Mouse (Mus musculus): ENCODE measurements at regions not wholly inside any gene's neighbourhood (a gene's known extent, or its start where the extent isn't known, plus 50 kb on each side); places are given as distances from the start of the nearest gene placed in this dataset.

DNA sequence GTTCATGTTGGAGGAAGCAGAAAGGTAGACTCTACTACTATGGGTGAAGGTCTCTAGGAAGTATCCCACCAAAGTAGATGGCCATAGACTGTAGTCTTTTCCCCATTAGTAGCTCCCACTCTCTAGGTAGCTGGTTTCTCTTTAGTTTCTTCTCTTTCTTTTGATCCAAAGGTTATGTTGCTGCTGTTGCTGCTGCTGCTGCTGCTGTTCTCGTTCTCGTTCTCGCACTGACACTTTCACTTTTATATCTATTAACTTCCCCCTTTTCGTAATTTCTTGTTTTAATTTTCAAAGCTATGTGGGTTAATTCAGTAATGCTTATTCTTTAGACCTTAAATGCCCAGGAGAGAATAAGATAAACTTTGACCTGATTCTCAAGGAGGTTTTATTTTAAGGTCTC lies 58.3 kb downstream of the Tmem100 start:
- no peak overlapping the region for H3K27ac ChIP-seq
- DNase-seq (ENCODE audit: low spot score in 2 of 2) = no peak
- H3K4me3 ChIP-seq = no peak overlapping the region
- TF ChIP-seq CTCF (conservative IDR thresholded peaks at IDR 0.05) = no peak

DNA sequence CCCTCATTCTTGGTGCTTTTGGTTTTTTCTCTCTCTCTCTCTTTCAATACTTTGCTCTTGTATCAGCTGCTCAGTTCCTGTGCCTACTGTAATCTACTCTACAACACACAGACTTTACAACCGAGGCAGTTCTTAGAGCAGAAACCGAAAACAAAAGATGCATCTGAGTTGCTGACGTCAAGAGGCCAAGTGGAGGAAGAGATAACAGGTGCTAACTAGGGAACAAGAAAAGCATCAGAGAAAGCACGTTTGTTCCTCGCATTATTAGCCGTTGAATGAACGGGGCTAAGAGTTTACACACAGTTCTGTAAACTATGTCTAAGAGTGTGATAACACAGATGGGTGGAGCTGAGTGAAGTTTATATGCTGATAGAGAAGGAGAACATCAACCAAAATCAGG lies 63.9 kb downstream of the Tmem100 start:
- Histone ChIP-seq H3K27ac (no peak overlapping the region; the same call in 1 of the 2 replicates), H3K4me3 (no peak overlapping the region)
- no peak for TF ChIP-seq CTCF (conservative IDR thresholded peaks at IDR 0.05)
- no peak for DNase-seq (ENCODE audit: low spot score in 2 of 2)

DNA sequence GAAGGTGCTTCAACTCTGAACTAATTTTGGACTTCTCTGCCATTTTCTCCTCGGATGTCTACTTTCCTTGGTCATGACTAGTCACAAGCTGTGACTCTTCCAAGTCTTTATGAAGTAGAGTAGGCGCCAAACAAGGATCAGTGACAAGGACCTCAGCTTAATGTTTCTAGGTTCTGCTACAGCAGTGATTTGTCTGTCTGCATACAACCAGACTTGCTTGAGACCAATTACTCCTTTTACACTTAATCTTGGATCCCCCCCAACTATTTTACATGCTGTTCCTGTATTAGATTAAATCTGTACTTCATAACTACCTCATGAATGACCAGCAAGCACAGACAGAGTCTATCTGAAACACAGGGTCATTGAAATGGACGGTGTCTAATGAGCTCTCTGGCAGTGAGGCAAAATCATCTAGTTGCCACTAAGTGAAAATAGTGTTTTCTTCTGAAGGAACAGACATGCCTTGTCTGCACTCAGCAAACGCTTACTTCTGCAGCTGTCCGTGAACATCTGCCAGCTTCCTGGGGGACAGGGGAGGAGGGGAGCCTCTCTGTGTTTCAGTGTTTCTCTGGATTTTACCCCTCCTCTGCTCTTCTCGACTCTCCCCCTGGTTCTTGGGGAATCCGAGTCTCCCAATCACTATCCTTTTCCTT lies 64.7 kb downstream of the Tmem100 start:
- no peak for TF ChIP-seq CTCF (conservative IDR thresholded peaks at IDR 0.05)
- Histone ChIP-seq H3K27ac (peak overlapping the region; percentile 55), H3K4me3 (no peak overlapping the region)
- DNase-seq (ENCODE audit: low spot score in 2 of 2) = peak; percentile 18 to 27

DNA sequence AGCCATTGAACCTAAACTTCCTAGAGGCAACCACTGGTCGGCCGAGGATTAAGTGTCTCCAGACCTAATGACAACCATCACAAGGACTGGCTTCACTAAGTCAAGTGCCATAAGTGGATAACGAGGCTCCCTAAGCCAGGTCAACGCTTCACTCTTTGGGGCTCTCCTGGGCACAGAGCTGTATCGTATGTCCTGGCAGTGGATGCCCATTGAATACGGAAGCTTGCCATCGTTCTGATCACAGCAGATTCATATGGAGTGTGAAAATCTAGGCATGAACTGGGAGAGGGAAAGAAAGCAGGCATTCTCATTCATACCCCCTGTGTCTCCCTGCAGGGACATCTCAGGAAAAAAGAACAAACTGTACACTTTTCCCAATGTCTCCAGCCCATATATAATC lies 68.3 kb downstream of the Tmem100 start:
- no peak for TF ChIP-seq CTCF (conservative IDR thresholded peaks at IDR 0.05)
- DNase-seq (ENCODE audit: low spot score in 2 of 2) = no peak
- H3K27ac ChIP-seq = no peak overlapping the region
- no peak overlapping the region for H3K4me3 ChIP-seq

DNA sequence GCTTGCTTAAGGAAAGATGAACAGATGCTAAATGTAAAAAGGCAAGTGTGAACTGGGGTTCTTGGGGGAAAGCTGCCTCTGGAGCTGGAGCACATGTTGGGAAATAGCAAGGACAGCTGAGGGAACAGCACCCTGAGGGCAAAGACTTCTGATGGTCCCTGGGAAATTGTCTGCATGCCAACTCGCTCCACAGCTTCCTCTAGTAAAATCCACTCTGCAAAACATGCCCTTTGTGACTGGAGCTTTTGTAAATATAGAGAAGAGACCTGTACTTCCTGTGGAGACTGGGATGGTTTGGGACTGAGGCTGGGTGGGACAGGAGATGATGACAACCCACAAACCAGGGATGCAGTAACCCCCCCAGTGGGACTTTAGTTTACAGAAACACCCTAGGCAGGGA lies 69.0 kb downstream of the Tmem100 start:
- H3K4me3 ChIP-seq = no peak overlapping the region
- TF ChIP-seq CTCF (conservative IDR thresholded peaks at IDR 0.05) = no peak
- H3K27ac ChIP-seq = no peak overlapping the region
- DNase-seq (ENCODE audit: low spot score in 2 of 2) = no peak

DNA sequence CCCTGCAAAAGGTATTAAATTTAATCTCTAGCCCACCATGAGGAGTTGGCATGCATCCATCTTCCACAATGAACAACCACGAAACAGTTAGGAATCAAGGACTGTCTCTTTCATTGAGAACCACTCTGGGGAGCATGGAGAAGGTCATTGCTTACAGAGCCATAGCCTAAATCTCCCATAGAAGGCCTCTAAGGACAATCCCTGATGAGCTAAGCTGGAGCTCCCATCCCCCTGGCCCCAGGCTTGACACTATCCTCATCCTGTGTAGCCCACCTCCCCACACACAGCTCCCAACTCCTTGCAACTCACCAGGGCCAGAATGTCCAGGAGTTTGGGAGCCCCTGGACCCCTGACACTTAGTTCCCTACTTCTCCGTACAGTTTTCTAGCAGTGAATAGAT lies 70.0 kb downstream of the Tmem100 start:
- Histone ChIP-seq H3K27ac (no peak overlapping the region), H3K4me3 (no peak overlapping the region)
- no peak for TF ChIP-seq CTCF (conservative IDR thresholded peaks at IDR 0.05)
- DNase-seq (ENCODE audit: low spot score in 2 of 2) = no peak

DNA sequence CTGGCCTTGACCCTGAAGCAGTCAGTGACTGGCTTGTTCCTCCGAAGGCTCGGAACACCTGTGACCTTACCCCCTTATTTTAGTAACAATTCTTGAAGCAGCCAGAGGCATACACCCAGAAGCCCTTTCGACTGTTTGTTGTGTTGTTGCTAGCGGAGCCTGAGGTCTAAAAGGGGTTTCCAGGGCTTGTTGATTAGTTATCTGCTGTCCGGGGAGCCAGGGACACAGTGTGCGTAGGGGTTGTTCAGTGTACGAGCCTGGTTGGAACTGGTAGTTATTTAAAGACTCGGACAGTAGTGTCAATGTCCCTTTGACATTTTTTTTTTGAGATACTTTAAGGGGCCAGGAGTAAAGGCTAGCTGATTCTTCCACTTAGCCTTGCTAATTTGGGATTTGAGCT lies 71.1 kb downstream of the Tmem100 start:
- H3K27ac ChIP-seq = no peak overlapping the region
- H3K4me3 ChIP-seq = no peak overlapping the region
- DNase-seq (ENCODE audit: low spot score in 2 of 2) = no peak
- no peak for TF ChIP-seq CTCF (conservative IDR thresholded peaks at IDR 0.05)

DNA sequence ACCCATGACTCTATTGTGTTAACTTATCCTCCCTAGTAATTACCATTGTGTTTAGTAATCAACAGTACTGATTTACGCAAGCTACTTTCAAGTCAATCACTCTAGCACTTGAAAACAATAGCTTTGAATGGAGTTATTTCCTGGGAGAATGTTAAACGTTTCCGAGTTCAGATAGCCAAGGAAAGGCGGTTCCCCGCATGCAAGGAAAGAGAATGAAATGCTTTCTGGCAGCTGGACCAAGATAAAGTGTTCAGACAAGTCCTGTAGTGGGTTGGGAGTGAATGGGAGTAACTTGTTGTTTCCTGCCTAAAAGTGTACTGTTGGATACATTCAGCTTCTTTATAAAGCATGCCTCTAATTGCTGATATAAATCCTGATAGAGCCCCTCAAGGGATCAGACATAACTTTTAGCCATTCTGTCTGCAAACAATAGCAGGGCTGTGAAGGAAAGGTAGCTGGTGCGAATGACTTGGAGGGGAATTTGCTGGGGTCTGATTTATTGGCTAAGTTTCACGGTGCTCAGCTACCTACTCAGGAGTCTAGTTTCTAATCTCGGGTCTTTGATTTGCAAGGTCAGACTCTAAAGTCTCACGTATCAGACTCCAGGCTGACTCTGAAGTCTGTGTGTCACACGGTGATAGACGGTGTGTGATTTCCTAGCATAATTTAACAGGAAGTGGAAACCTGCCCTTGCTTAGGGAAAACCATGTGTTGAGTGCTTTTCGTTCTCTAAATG lies 76.1 kb downstream of the Tmem100 start:
- DNase-seq (ENCODE audit: low spot score in 2 of 2) = no peak
- Histone ChIP-seq H3K4me3 (no peak overlapping the region), H3K27ac (no peak overlapping the region)
- TF ChIP-seq CTCF (conservative IDR thresholded peaks at IDR 0.05) = no peak

DNA sequence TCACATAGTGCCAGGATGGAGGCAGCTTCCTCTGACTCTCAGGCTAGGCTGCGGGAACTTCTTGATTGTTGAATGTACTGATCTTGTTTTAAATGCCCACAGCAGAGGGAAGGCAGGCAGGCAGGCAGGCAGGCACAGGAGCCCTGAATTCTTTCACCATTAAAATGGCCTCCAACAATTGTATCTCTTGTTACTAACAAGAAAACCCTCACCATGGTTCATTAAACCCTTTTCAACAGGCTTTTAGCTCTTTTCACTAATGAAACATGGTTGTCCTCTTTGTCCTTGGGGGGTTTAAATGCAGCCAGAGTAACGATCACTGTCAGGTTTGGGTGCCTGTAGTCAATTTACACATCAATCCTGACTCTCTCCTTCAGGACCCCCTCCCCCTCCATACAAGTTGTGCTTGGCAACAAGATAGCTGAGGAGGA lies 77.8 kb upstream of the Gm45716 start:
- no peak for DNase-seq (ENCODE audit: low spot score in 2 of 2)
- Histone ChIP-seq H3K4me3 (no peak overlapping the region), H3K27ac (no peak overlapping the region)
- TF ChIP-seq CTCF (conservative IDR thresholded peaks at IDR 0.05) = no peak

DNA sequence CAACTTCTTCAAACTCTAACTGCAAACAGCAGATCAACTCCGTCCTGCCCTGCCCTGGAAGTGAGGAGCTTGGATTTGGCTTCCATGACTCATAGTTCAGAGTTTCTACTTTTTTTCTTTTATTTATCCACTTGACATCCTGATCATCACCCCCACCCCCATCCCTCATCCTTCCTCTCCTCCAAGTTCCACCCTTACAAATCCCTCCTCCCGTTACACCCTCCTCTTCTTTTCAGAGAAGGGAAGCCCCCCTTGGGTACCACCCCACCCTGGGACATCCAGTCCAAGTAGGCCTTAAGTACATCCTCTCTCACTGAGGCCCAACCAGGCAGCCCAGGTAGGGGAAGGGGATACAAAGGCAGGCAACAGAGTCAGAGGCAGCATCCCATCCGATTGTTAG lies 77.3 kb upstream of the Gm45716 start:
- no peak for TF ChIP-seq CTCF (conservative IDR thresholded peaks at IDR 0.05)
- Histone ChIP-seq H3K27ac (no peak overlapping the region), H3K4me3 (no peak overlapping the region)
- DNase-seq (ENCODE audit: low spot score in 2 of 2) = no peak

DNA sequence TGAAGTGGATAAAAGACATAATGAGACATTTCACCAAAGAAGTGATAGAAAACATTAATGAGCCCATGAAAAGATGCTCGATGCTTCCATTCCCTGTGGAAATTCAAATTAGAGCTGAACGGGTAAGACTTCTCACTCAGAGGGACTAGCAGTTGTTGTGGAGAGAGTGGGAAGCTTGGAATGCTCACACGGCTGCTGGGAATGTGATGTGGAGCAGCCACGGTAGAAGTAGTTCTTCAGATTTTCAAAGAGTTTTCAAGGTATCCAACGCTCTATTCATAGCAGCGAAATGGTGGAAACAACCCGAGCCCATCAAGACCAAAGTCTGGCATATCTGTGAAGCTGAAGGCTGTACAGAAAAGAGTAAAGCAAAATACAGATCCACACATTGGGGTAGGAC lies 75.3 kb upstream of the Gm45716 start:
- H3K4me3 ChIP-seq = no peak overlapping the region
- no peak for DNase-seq (ENCODE audit: low spot score in 2 of 2)
- no peak overlapping the region for H3K27ac ChIP-seq
- TF ChIP-seq CTCF (conservative IDR thresholded peaks at IDR 0.05) = no peak

DNA sequence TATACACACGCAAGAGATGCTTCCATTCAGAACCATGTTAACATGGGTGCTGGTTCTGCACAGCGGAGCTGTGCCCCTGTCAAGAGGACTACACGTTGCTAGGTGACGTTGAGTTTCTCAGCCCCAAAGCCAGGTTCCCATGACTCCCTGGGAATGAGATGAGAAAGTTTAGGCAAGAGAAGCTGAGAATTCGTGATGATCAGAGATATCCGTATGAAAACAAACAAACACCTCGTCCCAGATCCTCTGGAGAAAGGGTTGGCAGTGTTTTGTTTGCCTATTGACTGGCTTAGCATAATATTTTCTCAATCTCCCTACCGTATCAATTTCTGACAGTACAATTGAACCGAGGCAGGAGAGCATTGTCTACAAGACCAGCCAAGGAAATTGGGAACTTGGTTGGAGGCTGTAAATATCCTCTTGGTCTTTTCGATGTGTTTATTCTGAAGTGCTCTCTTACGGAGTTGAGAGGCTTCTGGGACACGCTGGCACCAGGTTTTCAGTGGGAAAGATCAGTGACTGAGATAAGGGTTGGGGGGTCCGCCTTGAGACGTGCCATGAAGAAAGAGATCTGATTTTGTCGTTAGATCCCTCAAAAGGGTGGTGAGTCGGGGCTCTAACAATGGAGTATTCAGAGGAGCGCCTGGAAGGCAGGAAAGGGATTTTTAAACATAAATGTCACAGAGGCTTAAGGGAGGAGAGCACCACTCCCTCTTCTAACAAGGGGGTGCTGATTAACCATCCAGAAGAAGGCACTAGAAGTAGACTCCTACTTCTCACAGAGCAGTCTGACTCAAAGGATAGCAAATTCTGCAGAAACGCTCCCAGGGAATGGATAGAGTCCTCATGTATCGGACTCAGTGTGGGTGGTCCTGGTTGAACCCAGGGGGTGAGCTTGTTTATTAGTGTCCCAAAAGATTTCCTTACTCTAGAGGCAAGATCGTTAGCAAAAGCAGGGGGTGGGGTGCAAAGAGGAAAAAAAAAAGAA lies 70.5 kb upstream of the Gm45716 start:
- TF ChIP-seq CTCF (conservative IDR thresholded peaks at IDR 0.05) = no peak
- no peak for DNase-seq (ENCODE audit: low spot score in 2 of 2)
- Histone ChIP-seq H3K27ac (no peak overlapping the region), H3K4me3 (no peak overlapping the region)

DNA sequence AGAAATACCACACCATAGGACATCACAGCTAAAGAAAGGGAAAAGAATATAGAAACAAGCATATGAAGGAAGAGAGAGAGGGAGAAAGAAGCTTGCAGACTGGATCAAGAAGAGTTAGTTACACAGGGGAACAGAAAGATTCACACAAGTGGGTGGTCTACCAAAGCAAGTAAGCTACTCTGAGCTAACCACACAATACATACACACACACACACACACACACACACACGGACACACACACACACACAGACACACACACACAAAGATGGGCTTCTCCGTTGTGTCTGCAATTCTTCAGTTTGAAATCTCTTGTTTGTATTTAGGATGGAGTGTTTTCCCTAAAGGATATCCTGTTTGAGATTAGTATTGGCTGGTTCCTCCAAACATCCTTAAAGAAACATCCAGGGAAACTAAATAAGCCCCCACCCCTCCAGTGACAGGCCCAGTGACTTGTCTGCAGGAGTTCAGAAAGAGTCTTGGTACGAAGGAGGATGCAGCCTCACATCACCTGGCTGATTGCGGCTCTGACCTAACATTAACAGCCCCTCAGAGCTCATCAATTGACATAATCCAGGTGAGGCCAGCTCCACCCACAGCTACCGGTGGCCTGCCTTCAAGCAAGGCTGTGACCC lies 69.7 kb upstream of the Gm45716 start:
- H3K27ac ChIP-seq = no peak overlapping the region
- DNase-seq (ENCODE audit: low spot score in 2 of 2) = no peak
- TF ChIP-seq CTCF (conservative IDR thresholded peaks at IDR 0.05) = no peak
- no peak overlapping the region for H3K4me3 ChIP-seq
